Mouse (Mus musculus): ENCODE data around the gene Sbno2.

GRCm38 (mm10) chr10:80120146-80120545, 14.8 kb upstream of the Sbno2 start:
- TF ChIP-seq POLR2A (IDR thresholded peaks at IDR 0.05; ENCODE audit: low read depth, low read length) (no peak), CTCF (conservative IDR thresholded peaks at IDR 0.05; ENCODE audit: insufficient read depth, insufficient read length, low read depth, low read length) (no peak)

Data from kidney, adult 2 months (tissue).